Mouse (Mus musculus) embryo, embryonic 11.5 days (tissue): Measurements from ENCODE around the gene Ngfr.

ENCODE experiments used
- DNase-seq: peaks from one replicate; pipeline ENCODE4 v3.0.0-alpha.2; 2012; ENCODE audit warnings: low read depth, low spot score

Ngfr gene

DNA sequence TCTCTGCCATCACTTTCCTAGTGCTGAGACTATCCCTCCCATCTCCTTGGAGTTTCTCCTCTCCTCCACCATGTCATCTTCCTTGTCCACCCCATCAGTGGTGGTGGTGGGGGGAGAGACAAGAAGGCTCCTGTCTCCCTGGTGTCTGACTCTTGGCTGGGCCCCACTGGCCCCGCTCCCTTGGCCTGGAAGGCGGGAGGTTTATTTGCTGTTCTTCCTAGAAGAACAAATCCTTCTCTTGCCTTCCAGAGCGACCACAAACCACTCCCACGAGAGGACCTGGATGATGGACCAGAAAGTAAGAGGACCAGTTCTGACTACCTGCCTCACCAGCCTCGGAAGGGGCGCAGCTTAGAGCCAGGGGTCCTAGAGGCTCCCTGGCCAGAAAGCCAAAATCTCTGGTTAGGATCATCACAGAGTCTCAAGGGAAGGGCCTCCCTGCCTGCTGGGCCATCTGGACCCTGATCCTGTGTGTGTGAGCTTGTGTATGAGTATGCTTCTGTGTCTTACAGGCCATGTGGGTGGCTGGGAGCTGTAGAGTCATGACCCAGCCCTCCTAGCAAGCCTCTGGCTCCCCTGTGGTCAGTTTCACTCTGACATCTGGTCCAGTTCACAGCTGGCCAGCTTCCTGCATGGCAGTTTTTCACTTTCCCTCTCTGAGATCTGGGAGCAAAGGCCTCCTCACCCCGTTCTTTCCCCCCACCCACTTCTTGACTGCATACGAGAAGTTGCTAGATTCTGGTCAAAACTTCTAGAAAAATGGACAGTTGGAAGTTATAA, 19.4 kb downstream of the Ngfr start:
- DNase-seq, result no peak

DNA sequence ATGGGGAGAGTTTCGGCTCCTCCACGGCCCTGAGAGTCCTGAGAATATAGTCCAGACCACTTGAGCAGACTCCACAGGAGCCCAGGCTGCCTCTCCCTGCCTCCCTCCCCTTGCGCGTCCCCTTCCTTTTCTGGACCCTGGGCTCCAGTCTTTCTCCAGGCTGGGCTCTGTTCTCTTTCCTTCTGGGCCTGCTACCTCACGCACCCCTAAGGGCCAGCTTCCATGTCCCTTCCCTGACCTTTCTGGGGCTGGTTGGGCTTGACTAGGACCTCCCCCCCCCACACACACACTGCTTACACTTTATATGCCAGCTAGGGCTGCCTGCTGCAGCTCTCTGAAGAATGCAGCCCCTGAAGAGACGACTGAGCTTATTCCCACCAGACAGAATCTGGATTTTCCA, 20.2 kb downstream of the Ngfr start:
- no peak for DNase-seq

DNA sequence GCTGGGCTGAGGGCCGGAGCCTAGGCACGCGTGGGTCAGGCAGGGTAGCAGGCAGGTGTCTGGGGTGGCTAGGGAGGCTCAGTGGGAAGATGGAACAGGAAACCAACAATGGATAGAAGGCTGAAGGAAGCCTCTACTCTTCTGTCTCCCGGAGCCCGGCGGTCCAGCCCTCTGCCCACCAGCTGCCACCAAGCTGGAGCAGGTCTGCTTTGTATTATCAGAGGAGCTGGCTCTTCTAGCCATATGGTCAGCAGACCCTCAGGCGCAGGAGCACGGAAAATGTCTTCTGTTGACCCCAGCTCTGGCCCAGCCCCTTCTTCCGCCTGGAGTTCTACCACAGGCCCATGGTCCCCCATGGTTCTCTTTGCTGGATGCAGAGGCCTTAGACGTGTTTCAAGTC, 22.2 kb downstream of the Ngfr start:
- DNase-seq, result no peak

DNA sequence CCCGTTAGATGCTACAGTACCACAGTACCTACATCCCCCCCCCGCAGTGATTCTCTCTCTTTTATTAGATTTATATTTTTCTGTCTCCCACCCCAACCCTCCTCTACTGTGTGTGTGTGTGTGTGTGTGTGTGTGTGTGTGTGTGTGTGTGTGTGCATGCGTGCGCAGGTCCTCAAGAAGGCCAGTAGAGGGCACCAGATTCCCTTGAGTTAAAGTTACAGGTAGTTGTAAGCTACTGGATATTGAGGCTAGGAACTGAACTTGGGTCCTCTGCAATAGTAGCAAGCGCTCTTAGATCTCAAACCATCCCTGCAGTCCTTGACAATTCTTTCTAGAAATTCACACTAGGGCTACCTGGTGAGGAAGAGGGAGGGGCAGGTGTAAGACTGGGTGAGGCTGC, 23.7 kb downstream of the Ngfr start:
- no peak for DNase-seq

DNA sequence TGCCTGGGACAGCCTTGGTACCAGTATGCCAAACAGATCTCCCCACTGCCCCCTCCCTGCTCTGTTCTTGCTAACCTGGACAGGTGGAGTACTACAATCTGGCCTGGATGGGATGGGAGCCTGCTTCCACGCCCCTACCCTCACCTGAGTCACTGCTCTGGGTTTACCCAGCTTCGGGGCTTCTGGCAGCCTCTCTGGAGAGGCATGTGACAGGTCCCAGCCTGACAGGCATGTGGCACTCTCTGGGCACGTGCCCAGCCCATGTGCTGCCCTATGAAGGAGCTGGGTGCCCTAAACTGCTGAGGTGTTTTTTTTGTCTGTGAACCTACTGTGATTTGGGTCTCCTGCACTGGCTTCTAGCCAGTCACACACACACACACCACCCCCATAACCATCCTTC, 26.8 kb downstream of the Ngfr start:
- DNase-seq, result no peak

DNA sequence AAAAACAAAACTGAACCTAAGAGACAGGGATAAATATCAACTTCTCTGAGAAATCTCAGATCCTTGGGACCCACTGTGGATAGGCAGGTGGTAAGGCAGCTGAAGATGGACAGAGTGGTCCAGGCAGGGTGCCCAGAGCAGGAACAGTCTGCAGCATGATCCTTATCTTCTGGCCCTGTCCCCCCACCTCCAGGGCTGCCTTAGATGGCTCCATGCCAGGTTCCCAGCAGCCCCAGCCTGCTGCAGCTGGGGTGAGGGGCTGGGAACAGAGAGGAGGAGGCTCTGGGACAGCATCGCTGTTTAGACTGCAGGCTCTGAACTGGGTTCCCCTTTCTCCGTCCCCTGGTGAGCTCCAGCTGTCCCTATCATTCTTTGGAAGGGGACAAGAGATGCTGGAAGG, 27.8 kb downstream of the Ngfr start:
- no peak for DNase-seq

DNA sequence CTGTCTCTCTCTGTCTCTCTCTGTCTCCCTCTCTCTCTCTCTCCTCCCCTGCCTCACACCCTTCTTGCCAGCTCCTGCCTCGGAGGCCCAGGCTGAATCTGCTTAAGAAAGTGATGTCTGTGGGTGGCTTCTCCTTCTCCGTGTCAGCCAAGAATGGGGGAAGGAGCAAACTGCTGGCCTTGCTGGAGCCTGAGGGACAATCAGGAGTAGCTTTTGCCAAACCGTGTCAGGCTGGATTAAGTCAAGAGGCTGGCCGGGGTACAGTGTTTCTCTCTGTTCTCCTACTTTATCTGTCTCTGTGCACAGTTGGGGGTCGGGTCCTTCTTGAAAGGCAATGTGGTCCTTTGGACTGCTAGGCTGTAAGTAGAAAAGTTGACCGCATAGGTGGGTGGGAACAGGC, 29.8 kb downstream of the Ngfr start:
- DNase-seq, result no peak

DNA sequence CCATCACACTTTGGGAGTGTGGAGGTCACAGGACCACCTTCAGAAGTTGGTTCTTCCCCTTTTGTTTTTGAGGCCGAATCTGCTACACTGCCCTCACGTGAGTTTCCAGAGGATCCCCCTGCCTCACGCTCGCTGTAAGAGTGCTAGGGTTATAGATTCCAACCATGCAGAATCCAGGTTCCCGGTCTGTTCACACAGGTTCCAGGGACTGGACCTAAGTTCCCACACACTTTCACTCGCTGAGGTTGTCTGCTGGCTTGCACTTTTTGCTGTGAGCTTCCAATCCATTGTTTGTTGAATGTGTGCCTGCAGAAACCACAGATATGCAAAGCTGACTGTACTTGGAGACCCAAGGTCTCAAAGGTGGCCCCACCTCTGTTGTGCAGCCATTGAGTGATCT, 30.5 kb downstream of the Ngfr start:
- DNase-seq, result no peak

DNA sequence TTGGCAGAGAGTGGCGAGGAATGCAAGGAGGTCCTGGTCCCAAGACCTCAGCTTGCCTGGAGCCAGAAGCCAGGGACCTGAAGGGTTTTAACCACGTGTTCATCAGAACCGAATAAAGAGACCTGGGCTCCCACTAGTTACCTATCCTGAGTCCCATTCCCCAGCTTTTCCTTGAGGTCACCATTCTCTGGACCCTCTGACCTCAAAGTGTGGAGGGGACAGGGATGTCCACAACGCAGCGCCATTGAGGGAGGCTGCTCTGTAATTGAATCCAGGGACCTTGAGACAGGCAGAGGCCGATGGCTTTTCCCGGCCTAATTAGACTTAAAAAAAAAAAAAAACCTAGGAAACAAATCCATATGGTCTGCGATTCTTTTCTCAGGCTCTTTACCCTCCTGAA, 32.3 kb downstream of the Ngfr start:
- DNase-seq, result no peak

DNA sequence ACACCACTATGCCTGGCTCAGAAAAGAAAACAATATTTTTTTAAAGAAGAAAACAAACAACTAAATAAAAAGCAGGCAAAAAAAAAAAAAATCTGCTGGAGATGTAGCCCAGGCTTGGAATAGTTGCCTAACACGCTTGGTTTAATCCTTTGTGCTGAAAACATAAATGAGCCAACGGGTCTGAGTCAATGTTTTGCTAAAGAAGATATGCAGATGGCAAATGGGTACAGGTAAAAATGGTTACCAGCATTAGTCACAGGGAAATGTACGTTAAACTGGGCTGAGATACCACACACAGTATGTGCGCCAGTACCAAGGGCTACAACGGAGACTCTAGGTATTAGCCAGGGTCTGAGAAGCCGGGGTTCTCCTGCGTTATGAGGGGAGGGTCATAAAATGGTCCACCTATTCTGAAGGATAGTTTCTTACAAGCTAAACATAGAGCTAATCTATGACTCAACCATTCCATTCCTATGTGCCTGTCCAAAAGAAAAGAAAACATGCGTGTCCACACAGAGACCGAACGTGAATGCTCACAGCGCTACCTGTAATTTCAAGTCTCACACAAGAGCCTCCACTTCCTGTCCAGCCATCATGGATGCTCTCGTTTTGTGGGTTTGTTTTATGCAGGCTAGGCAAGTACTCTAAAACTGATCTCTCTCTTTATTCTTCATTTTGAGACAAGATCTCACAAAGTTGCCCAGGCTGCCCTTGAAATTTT, 37.1 kb downstream of the Ngfr start:
- DNase-seq, result no peak

DNA sequence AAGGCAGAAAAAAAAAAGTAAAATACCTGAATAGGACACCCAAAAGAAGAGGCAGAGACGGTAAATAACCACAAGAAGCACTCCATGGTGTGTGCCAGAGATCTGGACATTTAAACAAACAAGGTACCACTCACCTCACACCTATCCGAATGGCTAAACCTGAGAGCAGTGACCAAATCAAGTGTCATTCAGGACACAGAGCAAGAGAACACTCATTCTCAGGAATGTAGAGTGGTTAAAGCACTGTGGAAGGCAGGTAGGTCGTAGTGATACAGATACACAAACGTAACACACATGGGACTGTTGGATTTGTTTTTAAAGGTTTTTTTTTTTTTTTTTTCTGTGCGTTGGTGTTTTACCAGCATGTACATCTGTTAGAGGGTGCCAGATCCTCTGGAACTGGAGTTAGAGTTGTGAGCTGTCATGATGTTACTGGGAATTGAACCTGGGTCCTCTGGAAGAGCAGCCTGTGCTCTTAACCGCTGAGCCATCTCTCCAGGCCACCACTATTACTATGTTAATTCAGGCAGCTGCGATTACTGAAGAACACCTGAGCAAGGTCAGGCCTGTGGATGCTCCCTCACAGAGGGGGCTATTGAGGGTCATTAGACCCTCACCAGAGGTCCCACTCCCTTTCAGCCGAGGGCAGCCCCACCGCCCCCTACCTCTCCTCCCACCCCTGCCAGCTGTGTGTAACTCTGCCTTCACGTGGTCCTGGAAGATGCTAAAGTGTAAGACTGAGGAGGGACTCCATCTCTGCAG, 41.3 kb downstream of the Ngfr start:
- no peak for DNase-seq

DNA sequence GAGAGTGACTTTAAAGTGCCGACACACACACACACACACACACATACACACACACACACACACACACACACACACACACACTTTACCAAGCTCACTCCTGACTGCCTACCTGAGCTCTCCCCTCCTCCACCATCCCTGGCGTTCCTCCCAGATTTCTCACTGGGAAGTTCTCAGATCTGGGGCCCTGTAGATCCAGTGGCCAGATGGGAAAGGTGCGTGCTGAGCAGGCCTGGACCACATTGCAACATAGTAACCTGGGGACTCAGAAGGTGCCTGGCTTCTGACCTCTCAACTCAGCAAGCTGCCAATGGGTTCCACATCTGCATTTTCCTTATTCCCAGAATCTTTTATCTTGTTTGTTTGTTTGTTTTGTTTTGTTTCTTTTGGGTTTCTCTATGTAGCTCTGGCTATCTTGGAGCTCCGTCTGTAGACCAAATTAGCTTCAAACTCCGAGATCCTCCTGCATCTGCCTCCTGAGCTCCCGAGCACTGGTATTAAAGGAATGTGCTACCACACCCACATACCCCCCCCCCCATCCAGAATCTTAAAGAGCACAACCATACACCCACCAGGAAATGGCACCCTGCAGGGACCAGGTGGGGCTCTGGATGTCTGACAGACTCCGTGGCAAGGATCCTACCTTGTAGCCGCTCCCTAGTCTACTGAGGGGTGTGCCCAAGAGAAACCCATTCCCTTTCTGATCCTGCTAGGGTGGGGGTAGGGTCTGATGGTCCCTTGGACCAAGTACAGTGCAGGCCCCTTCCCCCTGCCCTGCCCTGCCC, 42.8 kb downstream of the Ngfr start:
- DNase-seq, result no peak

DNA sequence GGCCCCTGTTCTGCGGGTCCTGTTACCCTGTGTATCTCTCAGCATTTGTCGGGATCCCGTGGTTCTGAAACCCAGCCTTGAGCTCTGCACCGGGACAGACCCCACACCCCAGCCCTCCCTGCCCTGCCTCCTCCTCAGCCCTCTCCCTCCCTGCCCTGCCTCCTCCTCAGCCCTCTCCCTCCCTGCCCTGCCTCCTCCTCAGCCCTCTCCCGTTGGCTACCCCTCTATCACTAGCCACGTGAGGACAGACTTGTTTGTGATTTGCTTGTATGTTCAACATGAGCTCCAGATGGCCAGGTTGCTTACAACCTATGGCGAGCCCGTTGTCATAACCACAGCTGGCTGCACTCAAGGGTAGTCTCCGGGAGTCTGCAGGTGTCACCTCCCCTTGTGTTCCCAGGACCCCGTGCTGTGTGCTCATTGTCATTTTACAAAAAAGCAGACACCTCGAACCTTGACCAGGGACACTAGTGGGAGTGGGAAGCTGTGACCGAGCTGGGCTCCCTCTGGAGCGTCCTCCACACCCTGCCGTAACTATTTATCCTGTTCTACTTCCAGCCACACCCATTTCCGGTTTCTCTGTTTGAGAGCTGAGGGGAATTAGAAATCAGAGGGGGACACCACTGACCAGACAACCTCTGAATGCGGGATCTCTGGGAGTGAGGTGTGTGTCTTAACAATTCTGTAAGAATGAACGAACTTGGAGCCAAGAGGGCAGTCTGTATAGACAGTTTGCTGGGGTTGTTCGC, 46.7 kb downstream of the Ngfr start:
- DNase-seq, result no peak

DNA sequence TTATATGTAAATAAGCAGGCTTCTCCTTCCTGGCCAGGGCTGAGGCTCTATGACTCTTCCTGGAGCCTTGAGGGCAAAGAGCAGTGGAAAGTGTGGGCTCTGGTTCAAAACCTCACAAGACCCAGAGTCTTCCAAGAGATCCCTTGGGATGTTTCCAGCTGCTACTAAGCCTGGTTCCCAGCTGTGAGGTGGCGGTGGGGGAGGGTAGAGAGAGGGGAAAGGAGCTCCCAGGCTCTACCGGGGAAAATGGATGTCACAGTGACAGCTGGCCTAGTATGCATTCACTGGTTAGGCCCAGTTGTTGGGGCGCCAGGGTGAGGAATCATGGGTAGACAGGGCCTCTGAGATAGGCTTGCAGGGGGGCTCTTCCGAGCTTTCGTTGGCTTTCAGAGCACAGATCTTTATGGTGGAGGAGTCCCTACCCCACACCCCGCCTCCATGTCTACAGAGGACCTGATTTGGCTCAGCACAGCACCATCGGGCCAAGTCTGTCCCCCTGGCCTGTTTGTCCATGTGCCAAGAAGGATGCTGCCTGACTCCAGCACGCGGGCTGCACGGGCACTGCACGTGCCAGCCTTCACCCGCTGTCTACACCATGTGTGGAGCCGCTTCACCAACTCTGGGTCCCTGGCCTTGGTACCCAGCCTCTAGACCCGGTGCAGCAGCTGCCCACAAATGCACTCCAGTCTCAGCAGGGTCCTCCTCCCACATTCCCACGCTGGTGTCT, 49.0 kb downstream of the Ngfr start:
- no peak for DNase-seq

DNA sequence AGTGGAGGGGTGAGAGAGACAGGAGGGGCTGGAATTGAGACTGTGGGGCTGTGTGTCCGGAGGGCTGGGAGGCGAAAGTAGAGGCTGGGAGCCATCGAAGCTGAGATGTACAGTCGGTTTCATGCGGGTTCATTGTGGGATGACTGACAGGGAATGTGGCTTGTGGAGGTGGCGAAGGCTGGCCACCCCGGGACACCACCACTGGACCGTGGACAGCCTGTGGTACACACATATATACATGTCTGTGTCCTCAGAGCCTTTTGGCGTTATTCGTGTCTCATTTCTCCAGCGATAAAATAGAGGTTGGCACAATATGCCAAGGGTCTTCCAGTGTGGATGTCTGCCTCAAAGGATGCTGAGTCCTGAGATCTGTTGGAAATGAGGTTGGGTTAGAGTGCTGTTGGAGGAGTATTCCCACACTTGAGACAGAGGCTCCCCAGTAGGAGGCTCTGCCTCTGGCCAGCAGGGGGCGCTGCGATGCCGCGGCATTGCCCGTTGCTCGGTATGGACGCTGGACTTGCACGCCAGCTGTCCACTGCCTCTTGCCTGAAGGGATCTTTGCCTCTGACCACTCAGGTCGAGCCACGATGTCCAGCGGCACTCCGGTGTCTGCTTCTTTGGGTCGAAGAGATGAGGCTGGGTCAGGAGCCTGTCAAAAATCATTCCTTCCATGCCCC, 53.9 kb downstream of the Ngfr start:
- peak; percentile 83 for DNase-seq

DNA sequence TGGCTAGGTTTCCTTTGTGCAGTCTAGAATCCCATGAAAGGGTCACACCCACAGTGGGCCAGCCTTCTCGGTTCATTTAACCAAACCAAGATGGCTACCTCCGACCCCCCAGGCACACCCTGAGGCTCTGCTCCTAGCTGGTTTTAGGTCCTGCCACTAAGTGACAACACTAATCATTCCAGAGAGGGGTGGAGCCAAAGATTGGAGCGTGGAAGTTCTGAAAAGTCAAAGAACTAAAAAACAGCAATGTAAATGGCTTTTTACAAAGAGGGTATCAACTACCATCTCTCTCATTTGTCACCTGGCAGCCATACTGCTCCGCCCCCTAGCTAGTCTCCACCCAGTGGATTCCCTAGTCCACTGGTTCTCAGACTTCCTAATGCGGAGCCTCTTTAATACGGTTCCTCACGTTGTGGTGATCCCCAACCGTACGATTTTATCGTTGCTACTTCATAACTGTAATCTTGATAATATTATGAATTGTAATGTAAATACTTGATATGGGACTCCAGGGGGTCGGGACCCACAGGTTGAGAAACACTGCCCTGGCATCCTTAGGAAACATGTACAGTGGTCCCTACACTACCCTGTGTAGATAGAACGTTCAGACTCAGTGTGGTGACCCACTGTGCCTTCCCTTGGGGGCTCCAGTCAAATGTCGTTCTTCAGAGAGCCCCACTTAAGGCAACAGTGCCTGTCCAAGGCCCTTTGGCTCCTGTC, 55.0 kb downstream of the Ngfr start:
- DNase-seq, result no peak

DNA sequence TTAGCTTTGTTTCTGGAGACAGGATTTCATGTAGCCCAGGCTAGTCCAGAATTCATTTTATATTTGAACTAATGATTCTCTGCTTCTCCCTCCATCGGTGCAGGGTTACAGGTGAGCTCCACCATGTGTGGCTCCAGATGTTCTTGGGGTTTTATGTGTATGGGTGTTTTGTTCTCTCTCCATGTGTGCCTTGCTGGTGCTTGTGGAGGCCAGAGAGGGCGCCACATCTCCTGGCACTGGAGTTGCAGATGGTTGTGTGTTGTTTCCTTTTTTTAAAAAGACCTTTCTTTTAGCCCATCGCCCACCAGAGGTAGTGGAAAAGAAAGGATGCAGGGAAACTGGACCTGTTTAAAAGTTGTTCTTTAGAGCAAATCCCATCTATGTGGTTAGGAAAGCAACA, 59.3 kb downstream of the Ngfr start:
- no peak for DNase-seq

DNA sequence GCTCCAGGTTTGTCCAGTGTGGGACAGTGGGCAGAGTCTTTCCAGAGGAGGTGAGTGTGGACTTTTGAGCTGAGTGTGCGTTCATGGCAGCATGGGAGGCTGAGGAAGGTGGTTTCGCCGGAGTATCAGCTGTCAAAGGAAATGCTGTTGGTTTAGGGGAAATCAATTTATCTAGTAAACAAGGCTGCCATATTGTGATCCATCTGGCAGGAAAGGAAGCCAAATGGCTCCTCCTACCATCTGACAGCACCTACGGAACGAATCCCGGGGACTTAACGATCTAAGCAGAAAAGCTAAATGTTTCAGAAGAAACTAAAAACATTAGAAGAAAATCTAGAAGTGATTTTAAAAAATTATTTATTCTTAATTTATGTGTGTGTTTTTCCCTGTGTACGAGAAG, 60.2 kb downstream of the Ngfr start:
- no peak for DNase-seq

DNA sequence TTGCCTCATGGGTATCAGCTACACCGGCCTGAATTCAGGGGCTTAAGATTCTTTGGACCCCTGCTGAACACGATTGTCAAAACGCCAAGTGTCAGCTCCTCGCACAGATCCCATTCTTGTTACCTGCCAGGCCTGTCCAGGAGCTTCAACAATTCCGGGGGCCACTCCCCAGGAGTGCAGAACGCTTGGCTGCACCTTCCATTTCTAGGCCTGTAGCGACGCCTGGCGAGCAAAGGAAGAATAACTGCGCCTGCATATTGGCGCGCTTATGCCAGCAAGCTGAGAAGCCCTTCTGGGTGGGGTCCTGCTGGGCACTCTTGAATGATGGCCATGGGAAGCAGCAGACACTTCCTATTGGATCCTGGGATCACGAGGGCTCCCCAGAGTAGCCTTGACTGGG, 66.0 kb downstream of the Ngfr start:
- peak; percentile 68 for DNase-seq
